Mouse (Mus musculus) E14TG2a.4 (cell line): Measurements from ENCODE around the gene Auts2.

Experiments used
- H3K27me3 ChIP-seq: 2 replicates; pipeline ENCODE4 v1.6.1; 2014; ENCODE audit warnings: low read length, control low read depth; ENCODE audit not compliant: insufficient read depth
- H3K36me3 ChIP-seq: 2 replicates; pipeline ENCODE4 v1.6.1; 2014; ENCODE audit warnings: low read length, control low read depth; ENCODE audit not compliant: insufficient read depth
- H3K4me1 ChIP-seq: replicated peaks from 2 replicates; pipeline ENCODE4 v1.6.1; 2014; ENCODE audit warnings: low read depth, low read length, control low read depth
- H3K4me3 ChIP-seq: replicated peaks from 2 replicates; pipeline ENCODE4 v1.5.1; 2014; ENCODE audit warnings: mild to moderate bottlenecking, low read length
- H3K9me3 ChIP-seq: 2 replicates; pipeline ENCODE4 v1.6.1; 2014; ENCODE audit warnings: low read length, control low read depth
- CTCF ChIP-seq: conservative IDR thresholded peaks from 2 replicates; pipeline ENCODE4 v1.5.1; 2014; ENCODE audit warnings: low read length
- NANOG ChIP-seq: IDR thresholded peaks from 2 replicates; pipeline ENCODE4 v1.6.1; 2014; ENCODE audit warnings: borderline replicate concordance, low read length, mixed read lengths
- POU5F1 ChIP-seq: IDR thresholded peaks from 2 replicates; pipeline ENCODE4 v1.6.1; 2014; ENCODE audit warnings: low read length, borderline replicate concordance

Gene Auts2

DNA sequence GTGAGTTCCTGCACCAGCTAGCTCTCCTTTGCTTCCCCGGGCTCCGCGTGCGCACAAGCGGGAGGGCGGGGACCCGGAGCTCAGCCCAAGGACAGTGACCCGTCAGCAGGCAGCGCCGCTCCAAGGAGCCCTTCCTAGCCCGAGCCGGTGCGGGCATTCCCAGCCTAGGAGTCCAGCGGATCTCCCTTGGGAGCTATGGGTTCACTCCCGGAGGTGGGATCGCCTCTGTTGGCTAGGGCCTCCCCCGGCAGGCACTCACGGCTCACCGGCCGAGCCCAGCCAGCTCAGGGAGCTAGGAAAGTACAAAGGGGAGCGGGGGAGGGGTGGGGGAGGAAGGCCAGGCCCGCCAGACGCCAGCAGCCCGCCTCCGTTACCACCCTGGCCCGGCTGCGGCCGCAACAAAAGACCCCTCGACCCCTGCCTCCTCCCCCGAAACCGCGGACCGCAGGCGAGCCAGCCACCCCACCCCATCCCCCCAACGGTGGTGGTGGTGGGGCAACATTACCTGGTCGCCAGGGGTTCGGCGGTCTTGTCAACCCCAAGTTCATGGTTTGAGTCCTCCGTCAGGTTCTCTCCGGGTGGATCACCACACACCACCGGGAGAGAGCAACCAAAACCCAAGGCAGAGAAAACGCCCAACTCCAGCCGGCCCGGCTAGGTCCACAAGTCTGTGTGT is 1005.9 kb downstream of the Auts2 start:
- peaks cover 7% of the 10 kb centered on the region; the same call in 1 of the 2 replicates for H3K36me3 ChIP-seq
- H3K27me3 ChIP-seq, result peaks cover 6% of the 10 kb centered on the region; the same call in 1 of the 2 replicates
- peak overlapping the region; percentile 91 for H3K4me3 ChIP-seq
- H3K9me3 ChIP-seq, result no peaks in the 10 kb centered on the region
- TF ChIP-seq POU5F1, result no peak
- no peak for TF ChIP-seq NANOG
- TF ChIP-seq CTCF, result no peak
- H3K4me1 ChIP-seq, result peaks cover 35% of the 10 kb centered on the region

DNA sequence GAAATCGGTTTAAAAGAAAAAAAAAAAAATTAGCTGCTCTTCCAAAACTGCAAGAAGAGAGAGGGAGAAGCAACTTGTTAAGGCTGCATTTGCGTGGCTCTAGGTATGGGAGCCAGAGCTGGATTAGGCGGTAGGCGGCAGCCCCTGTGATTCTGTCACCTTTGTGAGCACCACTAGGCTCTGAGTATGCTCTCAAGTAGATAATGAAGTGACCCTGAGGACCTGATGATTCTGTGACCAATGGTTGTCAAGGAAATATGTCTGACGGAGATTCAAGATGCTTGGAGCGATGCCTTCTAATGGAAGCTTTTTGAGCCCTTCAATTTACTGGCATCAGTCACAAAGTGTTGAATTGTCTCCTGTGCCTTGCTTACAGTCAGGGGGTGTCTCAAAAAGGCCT is 1007.4 kb downstream of the Auts2 start:
- no peak for TF ChIP-seq CTCF
- no peak for TF ChIP-seq POU5F1
- no peak for TF ChIP-seq NANOG
- peaks cover 6% of the 10 kb centered on the region; the same call in 1 of the 2 replicates for H3K27me3 ChIP-seq
- peaks cover 41% of the 10 kb centered on the region for H3K4me1 ChIP-seq
- no peaks in the 10 kb centered on the region for H3K9me3 ChIP-seq
- H3K4me3 ChIP-seq, result 0 out of 2 replicates have a peak overlapping the region, but pooled peaks have one; percentile 91
- peaks cover 7% of the 10 kb centered on the region; the same call in 1 of the 2 replicates for H3K36me3 ChIP-seq

DNA sequence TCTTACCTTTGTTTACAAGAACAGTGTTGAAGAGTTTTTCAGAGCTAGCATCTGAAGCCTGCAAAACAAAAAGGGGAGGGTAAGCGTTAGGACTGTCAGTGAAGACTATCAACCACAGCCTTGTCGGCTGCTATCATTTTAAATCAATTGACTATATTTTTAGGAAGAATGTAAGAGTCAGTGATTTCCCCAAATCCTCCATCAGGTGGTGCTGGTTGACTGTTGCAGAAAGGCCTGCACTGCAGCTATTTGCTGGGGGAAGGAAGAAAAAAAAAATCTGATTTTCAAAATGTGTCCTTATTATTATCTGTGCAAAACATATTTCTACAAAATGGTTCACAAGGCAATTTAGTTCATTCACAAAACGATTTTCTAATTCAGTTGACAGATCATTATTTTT is 1009.3 kb downstream of the Auts2 start:
- no peaks in the 10 kb centered on the region for H3K27me3 ChIP-seq
- H3K36me3 ChIP-seq, result peaks cover 12% of the 10 kb centered on the region
- H3K4me1 ChIP-seq, result peaks cover 53% of the 10 kb centered on the region
- no peaks in the 10 kb centered on the region for H3K9me3 ChIP-seq
- TF ChIP-seq CTCF (peak; percentile 49), POU5F1 (no peak)
- no peak overlapping the region for H3K4me3 ChIP-seq

DNA sequence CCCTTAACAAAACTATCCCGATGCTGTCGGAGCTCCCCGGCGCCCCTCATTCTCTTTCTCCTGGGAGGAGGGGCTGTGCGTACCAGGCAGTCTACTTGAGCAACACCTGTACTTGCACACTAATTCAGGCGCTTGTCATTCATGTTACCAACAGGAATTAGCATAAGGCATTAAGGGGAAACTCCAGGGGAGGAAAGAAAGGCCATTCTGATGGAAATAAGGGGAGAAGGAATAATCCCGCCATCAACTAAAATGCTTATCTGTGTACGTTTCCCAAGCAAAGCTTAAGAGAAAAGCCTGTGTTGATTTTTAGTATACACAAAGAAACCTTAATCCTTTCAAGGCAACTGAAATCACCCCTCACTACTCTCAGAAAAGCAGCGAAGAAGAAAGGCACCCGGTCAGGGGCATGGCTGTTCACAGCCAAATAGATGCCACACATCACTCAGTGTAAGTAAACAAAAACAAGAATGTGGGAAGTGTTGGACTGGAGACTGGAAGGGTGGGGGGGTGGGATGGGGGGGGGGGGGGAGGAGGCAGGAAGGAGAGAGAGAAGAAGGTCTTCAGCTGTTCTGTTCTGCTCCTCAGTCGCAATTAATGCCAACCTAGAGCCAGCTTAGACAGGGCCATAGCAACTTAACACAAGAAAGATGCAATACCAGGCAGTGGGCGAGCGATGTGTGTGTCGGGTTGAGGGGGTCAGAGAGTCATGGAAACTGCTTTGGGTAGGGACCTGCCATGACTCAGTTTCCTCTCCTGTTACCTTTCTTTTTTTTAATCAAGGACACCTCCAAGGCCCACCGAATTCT is 1011.2 kb downstream of the Auts2 start:
- H3K36me3 ChIP-seq, result peaks cover 12% of the 10 kb centered on the region
- peaks cover 70% of the 10 kb centered on the region for H3K4me1 ChIP-seq
- no peak overlapping the region for H3K4me3 ChIP-seq
- TF ChIP-seq NANOG (peak; percentile 40), POU5F1 (no peak)
- H3K27me3 ChIP-seq, result no peaks in the 10 kb centered on the region
- H3K9me3 ChIP-seq, result no peaks in the 10 kb centered on the region

DNA sequence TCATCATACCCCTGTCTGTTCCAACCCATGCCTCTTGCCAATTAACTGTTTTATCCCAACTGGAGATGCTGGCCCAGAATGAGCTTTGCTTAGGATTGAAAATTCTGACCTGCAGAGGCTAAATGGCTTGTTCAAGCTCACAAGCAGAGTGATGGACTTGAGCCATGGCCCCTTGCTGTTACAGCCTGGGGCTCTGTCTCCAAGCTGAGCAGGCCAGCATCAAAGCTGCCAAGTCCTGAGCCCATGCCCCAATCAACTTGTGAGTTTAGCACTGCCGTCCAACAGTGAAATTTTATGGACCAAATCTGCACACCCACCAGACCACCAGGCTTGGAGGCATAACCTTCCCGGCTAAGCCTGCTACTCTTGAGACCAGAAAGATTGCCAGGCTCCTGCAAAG is 1012.3 kb downstream of the Auts2 start:
- Histone ChIP-seq H3K9me3 (no peaks in the 10 kb centered on the region), H3K4me3 (no peak overlapping the region), H3K27me3 (no peaks in the 10 kb centered on the region), H3K4me1 (peaks cover 72% of the 10 kb centered on the region), H3K36me3 (peaks cover 12% of the 10 kb centered on the region)
- no peak for TF ChIP-seq CTCF
- no peak for TF ChIP-seq NANOG
- TF ChIP-seq POU5F1, result no peak

DNA sequence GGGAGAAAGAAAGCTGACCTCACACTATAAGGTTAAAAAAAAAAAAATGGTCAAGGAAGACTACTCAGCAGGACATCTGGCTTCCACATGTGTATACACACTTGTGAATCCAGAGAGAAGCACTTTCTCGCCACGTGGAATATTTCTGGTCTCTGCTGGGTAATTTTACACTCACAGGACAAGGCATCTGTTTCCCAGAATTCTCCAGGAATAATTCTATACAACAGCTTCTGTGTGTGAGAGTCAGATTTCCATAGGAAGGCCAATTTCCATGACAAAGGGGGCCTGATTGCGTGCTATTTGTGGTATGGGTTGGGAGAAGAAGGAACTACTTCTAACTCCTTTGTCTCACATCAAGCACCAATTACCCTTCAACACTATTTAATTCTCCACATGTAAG is 1016.5 kb downstream of the Auts2 start:
- Histone ChIP-seq H3K36me3 (peaks cover 4% of the 10 kb centered on the region; the same call in 1 of the 2 replicates), H3K4me3 (no peak overlapping the region), H3K4me1 (peaks cover 75% of the 10 kb centered on the region), H3K27me3 (no peaks in the 10 kb centered on the region), H3K9me3 (no peaks in the 10 kb centered on the region)
- TF ChIP-seq CTCF (no peak), POU5F1 (peak; percentile 82), NANOG (peak; percentile 97)

DNA sequence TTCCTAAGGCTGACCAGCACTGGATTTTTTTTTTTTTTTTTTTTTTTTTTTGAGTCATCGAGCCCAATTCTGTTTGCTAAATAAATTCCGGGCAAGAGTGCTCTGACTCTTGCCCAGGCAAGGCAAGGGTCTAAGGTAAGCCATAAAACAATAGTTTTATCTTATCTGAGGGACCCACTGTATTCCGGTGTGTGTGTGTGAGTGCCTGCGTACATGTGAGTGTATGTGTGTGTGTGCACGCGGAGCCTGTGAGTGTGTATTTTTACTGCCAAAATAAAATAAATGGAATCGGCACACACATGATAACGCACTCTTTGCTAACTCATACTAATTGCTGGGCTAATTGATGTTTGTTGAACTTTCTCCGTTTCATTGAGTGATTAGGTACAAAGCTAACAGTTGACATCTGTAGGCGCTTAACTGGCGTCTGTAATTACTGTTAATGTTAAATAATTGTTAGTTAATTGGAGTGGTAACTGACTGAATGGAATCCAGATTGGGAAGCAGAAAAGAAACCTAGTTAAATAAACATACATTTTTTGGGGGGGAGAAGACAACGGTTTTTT is 1018.2 kb downstream of the Auts2 start:
- H3K36me3 ChIP-seq, result peaks cover 4% of the 10 kb centered on the region; the same call in 1 of the 2 replicates
- TF ChIP-seq CTCF (no peak), POU5F1 (no peak), NANOG (no peak)
- H3K4me3 ChIP-seq, result no peak overlapping the region
- peaks cover 63% of the 10 kb centered on the region for H3K4me1 ChIP-seq
- no peaks in the 10 kb centered on the region for H3K27me3 ChIP-seq
- H3K9me3 ChIP-seq, result no peaks in the 10 kb centered on the region

DNA sequence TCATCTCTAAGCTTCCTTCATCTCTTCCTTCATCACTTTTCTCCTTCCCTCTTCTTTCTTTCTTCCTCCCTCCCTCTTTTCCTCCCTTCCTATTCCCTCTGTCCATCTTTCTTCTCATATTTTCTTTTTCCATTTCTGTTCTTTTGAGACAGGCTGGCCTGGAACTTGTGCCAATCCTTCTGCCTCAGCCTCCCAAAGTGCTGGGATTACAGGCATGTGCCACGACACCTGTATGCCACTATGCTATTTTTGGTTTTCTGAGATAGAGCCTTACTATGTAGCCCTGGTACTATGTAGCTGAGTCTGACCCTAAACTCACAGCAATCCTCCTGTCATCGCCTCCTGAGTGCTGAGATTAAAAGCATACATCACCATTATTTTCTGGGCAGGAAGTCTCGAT is 1023.6 kb downstream of the Auts2 start:
- peaks cover 43% of the 10 kb centered on the region for H3K4me1 ChIP-seq
- no peaks in the 10 kb centered on the region for H3K36me3 ChIP-seq
- H3K9me3 ChIP-seq, result no peaks in the 10 kb centered on the region
- H3K27me3 ChIP-seq, result no peaks in the 10 kb centered on the region
- H3K4me3 ChIP-seq, result no peak overlapping the region
- TF ChIP-seq CTCF (no peak), POU5F1 (no peak), NANOG (no peak)
